Mouse (Mus musculus) 3T3-L1 (cell line): ENCODE results near the gene Stard8.
A peak's percentile ranks its signal among the peaks of the same experiment; 100 is the strongest.
"Not testable (repeated sequence)": the region's sequence is repeated elsewhere in the genome, so short reads cannot be mapped to it uniquely, and the experiment has no call there.

Source experiments
- DNase-seq: peaks from one replicate; pipeline ENCODE4 v3.0.0-alpha.2; 2015; ENCODE audit warnings: low read depth, low spot score

Stard8 gene

GRCm38 (mm10) chrX:99046360-99047055, 43.5 kb downstream of the Stard8 start:
- no peak for DNase-seq

DNA sequence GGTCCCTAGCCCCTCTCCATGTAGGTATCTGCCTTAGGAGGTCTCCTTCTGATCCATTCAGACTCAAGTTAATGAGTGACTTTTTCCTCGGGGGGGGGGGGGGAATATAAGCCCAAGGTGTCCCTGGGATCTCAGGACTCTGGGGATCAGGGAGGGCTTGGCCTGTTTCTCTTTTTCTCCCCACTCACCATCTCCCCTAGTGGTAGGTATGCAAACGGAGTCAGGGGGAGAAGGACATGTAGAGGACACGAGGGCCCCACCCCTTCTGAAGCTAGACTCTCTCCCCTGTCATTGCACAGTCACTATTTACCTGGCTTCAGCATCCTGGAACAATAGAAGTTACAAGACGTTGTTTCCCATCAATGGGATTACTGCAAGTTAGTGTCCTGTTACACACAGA, 45.1 kb downstream of the Stard8 start:
- DNase-seq = no peak

GRCm38 (mm10) chrX:99049247-99049646, 46.2 kb downstream of the Stard8 start:
- DNase-seq = peak; percentile 2

- DNase-seq = no peak
Measured at GRCm38 (mm10) chrX:99050736-99051481, 47.9 kb downstream of the Stard8 start.

DNA sequence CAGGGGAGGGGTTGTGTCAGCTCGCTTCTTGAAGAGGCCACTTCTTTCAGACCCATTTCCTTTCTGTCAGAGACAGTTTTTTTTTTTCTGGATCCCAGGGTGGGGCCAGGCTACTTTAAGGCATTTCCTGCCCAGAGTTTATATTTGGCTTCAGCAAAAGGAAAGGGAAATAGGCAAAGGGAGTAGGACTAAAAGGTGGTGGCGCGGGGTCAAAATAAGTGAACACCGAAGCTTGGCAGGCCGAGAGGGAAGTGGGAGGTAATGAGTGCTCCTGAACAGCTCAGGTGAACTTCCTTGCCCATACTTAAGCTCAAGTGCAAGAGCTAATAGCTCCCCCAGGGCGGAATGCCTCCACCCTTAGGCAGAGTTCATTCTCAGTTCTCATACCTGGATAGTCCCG, 49.2 kb downstream of the Stard8 start:
- no peak for DNase-seq

DNA sequence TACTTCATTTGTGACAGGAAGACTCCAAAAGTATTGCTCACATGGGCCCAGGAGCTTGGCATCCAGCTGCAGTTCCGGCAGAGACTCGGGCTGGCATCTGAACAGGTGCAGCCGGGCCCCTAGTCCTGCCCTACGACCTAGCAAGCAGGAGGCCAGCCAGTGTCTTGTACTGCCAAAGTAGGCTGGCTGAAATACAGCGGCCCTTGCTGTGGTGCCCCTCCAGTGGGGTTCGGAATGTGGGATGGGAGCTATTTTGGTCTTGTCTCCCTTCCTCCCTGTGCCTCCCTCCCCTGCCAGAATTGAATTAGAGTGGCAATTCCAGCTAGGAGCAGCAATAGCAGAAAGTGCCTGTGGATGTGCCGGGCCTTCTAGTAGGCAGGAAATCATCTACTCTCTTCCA, 51.5 kb downstream of the Stard8 start:
- no peak for DNase-seq

GRCm38 (mm10) chrX:99057772-99058440, 54.9 kb downstream of the Stard8 start:
- no peak for DNase-seq

DNA sequence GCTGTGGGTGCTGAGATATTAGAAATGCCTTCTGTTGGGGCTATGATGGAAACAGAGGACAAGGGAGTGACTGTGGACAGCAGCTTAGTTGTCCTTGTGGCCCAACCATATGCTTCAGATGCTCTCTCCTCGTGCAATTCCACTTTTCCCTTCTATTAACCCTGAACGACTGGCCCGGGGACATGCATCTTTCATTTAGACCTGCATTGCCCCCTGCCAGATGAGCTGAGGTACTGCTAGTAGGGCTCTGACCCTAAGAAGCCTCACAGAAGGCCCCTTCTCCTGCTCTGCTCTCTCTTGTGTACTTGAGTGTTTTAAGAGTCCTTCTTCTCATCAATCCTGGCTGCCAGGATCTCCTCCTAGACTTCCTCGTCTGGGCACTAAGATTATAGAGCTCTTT, 56.1 kb downstream of the Stard8 start:
- peak; percentile 3 for DNase-seq

GRCm38 (mm10) chrX:99065582-99065981, 62.5 kb downstream of the Stard8 start:
- no peak for DNase-seq

GRCm38 (mm10) chrX:99066550-99066949, 63.5 kb downstream of the Stard8 start:
- no peak for DNase-seq

- no peak for DNase-seq
Measured at GRCm38 (mm10) chrX:99067232-99067631, 64.2 kb downstream of the Stard8 start.

- no peak for DNase-seq
Measured at GRCm38 (mm10) chrX:99067671-99068151, 64.7 kb downstream of the Stard8 start.

DNA sequence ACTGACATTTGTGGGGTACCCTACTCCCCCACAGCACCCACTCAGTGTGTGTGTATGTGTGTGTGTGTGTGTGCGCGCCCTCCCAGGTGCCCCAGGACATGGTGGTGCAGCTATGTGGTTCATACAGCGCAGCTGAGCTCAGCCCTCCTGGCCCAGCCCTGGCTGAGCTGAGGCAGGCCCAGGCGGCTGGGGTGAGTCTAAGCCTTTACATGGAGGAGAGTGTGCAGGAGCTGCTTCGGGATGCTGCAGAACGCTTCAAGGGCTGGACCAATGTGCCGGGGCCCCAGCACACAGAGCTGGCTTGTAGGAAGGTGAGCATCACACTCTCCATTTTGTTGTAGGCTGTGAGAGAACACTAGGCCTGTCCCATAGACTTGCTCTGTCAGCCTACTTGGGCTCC, 68.1 kb downstream of the Stard8 start:
- DNase-seq = no peak

- no peak for DNase-seq
Measured at GRCm38 (mm10) chrX:99072596-99072995, 69.5 kb downstream of the Stard8 start.

DNA sequence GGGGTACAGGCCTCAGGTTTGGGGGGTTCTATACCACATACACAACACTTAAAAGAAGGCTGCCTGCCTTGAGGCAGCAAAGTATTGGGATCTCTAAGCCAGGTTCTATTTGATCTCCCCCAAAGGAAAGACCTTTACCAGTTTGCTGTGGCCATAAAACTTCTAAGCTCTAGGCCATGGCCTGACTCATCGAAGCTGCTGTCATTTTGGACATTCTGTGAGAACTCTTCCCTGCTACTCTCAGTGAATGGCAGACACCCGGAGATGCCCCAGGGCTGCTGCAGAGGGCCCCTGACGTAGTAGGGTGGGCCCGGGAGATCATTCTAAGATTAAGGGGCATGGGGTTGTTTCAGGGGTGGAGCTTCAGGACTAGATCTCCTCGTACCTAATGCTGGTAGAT, 72.1 kb downstream of the Stard8 start:
- DNase-seq = no peak

DNA sequence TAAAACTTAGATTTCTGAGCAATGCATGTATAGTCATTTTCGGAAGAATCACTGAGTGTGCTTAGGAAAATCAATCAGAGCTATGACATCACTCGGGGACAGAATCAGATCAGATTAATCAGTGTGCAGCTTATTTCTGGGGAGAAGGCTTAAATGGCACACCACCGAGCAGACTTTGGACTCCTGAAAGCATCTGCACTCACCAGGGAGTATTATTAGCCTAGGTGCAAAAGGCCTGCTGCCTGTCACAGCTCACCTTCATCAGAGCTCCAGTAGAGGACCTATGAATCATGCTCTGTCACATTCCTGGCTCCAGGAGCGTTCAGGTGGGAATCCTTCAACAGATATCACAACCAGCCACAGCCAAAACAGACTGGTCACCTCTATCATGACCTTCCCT, 73.4 kb downstream of the Stard8 start:
- no peak for DNase-seq

DNA sequence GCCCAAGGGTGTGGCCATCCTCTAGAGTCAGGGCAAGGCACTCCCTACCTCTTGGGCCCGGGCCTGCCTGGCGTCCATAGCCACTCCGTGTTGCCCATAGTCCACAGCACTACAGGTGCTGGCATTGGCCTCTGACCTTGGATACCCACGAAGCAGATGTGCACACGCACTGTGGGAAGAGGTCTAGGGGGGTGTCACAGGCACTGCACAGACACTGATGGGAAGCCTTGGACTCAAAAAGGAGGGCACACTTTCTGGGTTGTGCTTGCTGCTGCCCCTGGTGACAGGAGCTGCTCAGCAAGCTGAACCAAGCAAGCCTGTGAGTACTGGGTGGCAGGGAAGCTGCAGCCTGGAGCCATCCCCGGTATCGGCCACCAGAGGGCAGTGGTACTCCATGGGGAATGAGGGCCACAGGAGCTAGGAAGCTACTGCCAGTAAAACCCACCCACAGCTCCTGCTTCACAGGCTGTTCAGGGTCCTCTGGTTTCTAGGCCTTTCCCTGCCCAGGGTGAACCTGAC, 75.4 kb downstream of the Stard8 start:
- not testable (repeated sequence) for DNase-seq

DNA sequence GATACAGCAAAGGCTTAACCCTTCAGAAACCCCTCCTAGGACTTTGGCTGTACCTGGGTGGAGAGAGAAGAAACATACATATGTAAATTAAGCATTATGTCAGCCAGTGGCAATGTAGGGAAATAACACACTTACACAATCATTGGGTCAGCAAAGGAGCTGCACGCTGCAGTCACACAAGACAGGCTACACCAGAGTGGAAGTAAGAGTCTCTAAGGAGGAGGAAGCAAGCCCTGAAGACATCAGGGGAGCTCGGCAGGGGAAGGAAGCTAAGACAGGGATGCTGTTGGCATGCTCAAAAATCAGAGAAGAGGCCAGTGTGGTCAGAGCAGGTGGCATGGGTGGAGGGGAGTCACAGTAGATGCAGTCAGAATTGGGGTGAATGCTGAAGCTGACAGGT, 89.7 kb downstream of the Stard8 start:
- DNase-seq = no peak

- not testable (repeated sequence) for DNase-seq
Measured at GRCm38 (mm10) chrX:99111088-99111724, 108.2 kb downstream of the Stard8 start.

DNA sequence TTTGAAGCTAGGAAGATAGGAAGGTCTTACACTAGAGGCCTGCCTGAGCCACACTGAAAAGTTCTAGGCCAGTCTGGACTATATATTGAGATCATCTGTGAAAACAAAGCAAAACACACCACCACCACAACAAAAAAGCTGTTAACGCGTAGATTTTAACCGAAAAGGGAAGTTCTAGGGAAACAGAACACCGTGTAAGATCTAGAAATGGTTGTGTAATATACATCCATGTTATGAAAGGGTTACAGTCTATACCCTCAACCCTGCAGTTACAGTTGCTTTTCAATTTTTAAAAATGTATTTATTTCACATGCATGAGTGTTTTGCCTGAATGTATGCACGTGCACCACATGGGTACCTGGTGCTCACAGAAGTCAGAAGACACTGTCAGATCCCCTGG, 116.5 kb downstream of the Stard8 start:
- no peak for DNase-seq
